Mouse (Mus musculus) limb, embryonic 15.5 days (tissue): ENCODE measurements around the gene Smco1. TPM values are rescaled to one million over a fixed set of nuclear protein-coding genes. Genes with fewer than 3 reads are reported as not detected.
"Not testable (repeated sequence)": the region's sequence is repeated elsewhere in the genome, so short reads cannot be mapped to it uniquely, and the experiment has no call there.

Experiments
- ATAC-seq: fragments of 200-750 bp; cut with Nextera tagmentation; 2 replicates; pipeline ENCODE4 v1.8.0; 2017; ENCODE audit warnings: low read depth, moderate TSS enrichment; ENCODE audit not compliant: insufficient number of reproducible peaks, low FRiP score, low TSS enrichment
- H3K27ac ChIP-seq: fragments of 300-500 bp; sonication (generic); 2 replicates; pipeline ENCODE4 v1.5.1; 2015; ENCODE audit warnings: moderate library complexity, mild to moderate bottlenecking, inconsistent platforms
- H3K27me3 ChIP-seq: fragments of 300-500 bp; sonication (generic); 2 replicates; pipeline ENCODE4 v1.6.1; 2015; ENCODE audit warnings: inconsistent platforms
- H3K36me3 ChIP-seq: fragments of 300-500 bp; sonication (generic); 2 replicates; pipeline ENCODE4 v1.6.1; 2015; ENCODE audit warnings: inconsistent platforms
- H3K4me1 ChIP-seq: fragments of 300-500 bp; sonication (generic); 2 replicates; pipeline ENCODE4 v1.6.1; 2015; ENCODE audit warnings: inconsistent platforms
- H3K4me2 ChIP-seq: fragments of 300-500 bp; sonication (generic); 2 replicates; pipeline ENCODE4 v1.6.1; 2015; ENCODE audit warnings: mild to moderate bottlenecking, inconsistent platforms
- H3K4me3 ChIP-seq: fragments of 300-500 bp; sonication (generic); 2 replicates; pipeline ENCODE4 v1.5.1; 2015; ENCODE audit warnings: mild to moderate bottlenecking, inconsistent platforms
- H3K9ac ChIP-seq: fragments of 300-500 bp; sonication (generic); 2 replicates; pipeline ENCODE4 v1.6.1; 2015; ENCODE audit warnings: inconsistent platforms
- H3K9me3 ChIP-seq: fragments of 300-500 bp; sonication (generic); 2 replicates; pipeline ENCODE4 v1.6.1; 2016; ENCODE audit warnings: inconsistent platforms
- WGBS: fragments of 180-500 bp; shearing (Covaris S2); methylation state at CpG from one replicate; pipeline ENCODE4 v1.1.7; 2015; 5-methylcytosine and 5-hydroxymethylcytosine counted together
- polyA plus RNA-seq: library from polyadenylated mRNA; unstranded; fragments of >200 nt; fragmentation: Nextera tagmentation; extraction: Ambion mirVana; gene quantifications from 2 replicates; pipeline ENCODE4 v1.2.1, GENCODE M21; 2015

Smco1 gene
- polyA plus RNA-seq, 1 experiment from 2014 or later: not detected

DNA sequence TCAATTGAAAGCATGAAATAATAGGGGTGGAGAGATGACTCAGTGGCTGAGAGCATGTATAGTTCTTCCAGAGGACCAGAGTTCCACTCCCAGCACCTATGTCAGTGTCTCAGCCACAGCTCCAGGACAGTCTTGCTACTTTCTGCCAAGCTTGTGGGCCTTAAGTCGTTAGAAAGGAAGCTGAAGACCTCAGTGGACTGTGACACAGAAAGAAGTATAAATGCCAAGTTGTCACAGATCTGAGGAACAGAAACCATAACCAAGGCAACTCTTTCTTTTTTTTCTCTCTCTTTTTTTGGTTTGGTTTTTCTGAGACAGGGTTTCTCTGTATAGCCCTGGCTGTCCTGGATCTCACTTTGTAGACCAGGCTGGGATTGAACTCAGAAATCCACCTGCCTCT is 4.6 kb downstream of the Smco1 start:
- peaks cover 8% of the 10 kb centered on the region for H3K4me1 ChIP-seq
- no peak overlapping the region for H3K27ac ChIP-seq

DNA sequence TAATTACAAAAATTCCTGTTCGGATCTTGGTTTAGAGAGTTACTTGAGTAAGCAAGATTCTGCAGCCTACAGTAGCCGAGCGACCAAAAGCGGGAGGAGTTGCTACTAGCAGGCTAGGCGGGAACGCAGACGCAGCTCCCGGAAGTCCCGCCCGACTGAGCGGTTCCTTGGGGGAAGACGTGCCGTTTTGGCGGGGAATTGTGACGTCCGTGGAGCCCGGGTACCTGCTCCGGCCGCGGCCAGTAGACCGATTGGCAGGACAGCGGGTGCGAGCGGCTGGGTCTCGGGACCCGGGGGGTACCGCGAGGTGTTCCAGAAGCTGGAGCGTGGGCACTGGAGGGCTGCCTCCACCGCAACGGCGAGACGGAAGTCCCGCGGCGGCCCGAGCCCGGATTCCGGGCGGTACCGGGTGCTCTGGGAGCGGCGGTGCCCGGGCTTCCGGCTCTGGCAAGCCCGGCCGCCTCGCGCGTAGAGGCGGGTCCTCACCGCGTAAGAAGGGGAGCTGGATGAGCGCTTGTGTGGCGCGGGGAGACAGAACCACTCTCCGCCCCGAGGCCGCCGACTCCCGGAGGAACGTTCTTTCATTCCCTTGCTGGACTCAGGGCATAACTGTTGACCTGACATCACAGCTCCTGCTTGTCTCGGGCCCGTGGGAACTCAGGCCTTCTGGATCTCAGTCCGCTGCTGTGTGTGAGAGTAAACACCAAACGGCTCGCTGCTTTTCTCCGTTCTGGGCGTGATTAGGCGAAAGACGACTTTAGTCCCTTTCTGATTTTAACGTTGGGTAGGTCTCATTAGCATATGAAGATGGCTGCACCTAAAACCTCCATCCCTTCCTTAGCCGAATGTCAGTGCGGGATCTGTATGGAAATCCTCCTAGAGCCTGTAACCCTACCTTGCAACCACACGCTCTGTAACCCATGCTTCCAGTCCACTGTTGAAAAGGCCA is 6.3 kb downstream of the Smco1 start, which contains the start of gene Rnf168:
Rnf168 (plus strand) TSS at position 152 of the 949 bp plus-strand sequence.
- H3K4me1 ChIP-seq: peaks cover 8% of the 10 kb centered on the region
- peak within 1 kb of the TSS; percentile 98 for H3K27ac ChIP-seq
- no peaks in the 10 kb centered on the region for H3K27me3 ChIP-seq
- peak within 1 kb of the TSS; percentile 58 for H3K4me2 ChIP-seq
- H3K9me3 ChIP-seq: no peaks in the 10 kb centered on the region
- H3K9ac ChIP-seq: peak within 1 kb of the TSS; percentile 82
- H3K36me3 ChIP-seq: peaks cover 10% of the 10 kb centered on the region
- peak; percentile 85 for ATAC-seq
- WGBS: under 1% methylated on average over 75 of the region's 75 CpGs
- H3K4me3 ChIP-seq: peak within 1 kb of the TSS; percentile 92

More for the DNA sequence above, 4.6 kb downstream of the Smco1 start:
- no peak overlapping the region for H3K4me2 ChIP-seq
- no peak overlapping the region for H3K9ac ChIP-seq
- 58% methylated on average over 1 of the region's 1 CpGs for WGBS
- no peaks in the 10 kb centered on the region for H3K9me3 ChIP-seq
- H3K4me3 ChIP-seq: no peak overlapping the region
- ATAC-seq: no peak
- no peaks in the 10 kb centered on the region for H3K27me3 ChIP-seq
- peaks cover 7% of the 10 kb centered on the region for H3K36me3 ChIP-seq

DNA sequence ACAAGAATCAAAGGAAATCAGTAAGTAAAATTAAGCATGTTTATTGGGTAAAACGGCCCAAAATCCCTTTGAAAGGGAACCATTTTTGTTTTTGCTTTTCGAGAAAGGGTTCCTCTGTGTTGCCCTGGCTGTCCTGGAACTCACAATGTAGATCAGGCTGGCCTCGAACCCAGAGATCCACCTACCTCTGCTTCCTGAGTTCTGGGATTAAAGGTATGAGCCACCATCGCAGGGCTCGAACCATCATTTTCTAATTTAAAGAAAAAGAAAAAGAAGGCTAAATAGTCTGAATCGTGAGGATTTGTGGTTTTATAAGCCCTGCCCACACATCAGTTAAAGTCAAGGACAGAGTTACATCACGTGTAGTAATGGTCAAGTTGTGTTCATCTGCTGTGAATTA is 7.1 kb downstream of the Smco1 start:
- peak overlapping the region; percentile 82 for H3K9ac ChIP-seq
- 42% methylated on average over 7 of the region's 7 CpGs for WGBS
- H3K4me2 ChIP-seq: peak overlapping the region; percentile 58
- H3K27ac ChIP-seq: peak overlapping the region; percentile 98; the same call in 1 of the 2 replicates
- peaks cover 16% of the 10 kb centered on the region for H3K36me3 ChIP-seq
- no peaks in the 10 kb centered on the region for H3K27me3 ChIP-seq
- no peaks in the 10 kb centered on the region for H3K9me3 ChIP-seq
- ATAC-seq: no peak
- H3K4me3 ChIP-seq: peak overlapping the region; percentile 92
- H3K4me1 ChIP-seq: peaks cover 8% of the 10 kb centered on the region

DNA sequence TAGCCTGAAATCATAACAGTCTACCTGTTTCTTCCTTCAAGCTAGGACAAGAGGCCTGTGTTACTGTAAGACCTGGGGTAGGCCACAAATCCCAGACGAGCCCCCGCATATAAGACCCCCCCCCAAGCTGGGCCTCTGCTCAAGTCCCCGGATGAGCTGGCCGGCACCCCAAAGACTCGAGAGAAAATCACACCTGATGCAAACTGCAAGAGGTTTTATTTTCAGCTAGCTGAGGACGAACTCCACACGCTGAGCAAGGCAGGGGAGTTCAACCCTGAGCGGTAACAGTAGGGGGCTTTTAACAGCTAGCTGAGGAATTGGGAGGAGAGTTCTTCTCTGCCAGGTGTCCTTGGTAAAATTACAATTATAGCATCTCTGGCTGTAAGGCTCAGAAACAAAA is 8.9 kb downstream of the Smco1 start:
- Histone ChIP-seq H3K36me3 (peaks cover 34% of the 10 kb centered on the region), H3K4me1 (peaks cover 8% of the 10 kb centered on the region), H3K9ac (no peak overlapping the region), H3K4me2 (0 out of 2 replicates have a peak overlapping the region, but pooled peaks have one; percentile 12), H3K4me3 (no peak overlapping the region), H3K27ac (no peak overlapping the region), H3K9me3 (no peaks in the 10 kb centered on the region), H3K27me3 (no peaks in the 10 kb centered on the region)
- 80% methylated on average over 8 of the region's 8 CpGs for WGBS
- ATAC-seq: no peak

DNA sequence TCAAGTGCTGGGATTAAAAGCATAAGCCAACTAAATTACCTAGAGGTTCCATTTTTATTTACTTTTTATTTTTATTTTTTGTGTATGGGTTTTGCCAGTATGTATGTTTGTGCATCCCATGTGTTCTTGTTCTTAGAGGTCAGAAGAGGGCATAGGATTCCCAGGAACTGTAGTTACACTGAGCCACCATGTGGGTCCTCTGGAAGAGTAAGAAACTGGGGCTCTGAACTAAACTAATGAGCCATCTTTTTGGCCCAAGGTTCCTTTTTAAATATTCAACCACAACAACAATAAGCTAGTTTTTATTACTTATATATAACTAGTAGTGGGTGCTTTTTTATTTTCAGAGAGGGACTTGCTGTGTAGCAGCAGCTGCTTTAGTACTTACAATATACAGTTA is 11.3 kb downstream of the Smco1 start:
- no peaks in the 10 kb centered on the region for H3K9me3 ChIP-seq
- peaks cover 5% of the 10 kb centered on the region; the same call in 1 of the 2 replicates for H3K4me1 ChIP-seq
- H3K4me3 ChIP-seq: no peak overlapping the region
- no peaks in the 10 kb centered on the region for H3K27me3 ChIP-seq
- no peak overlapping the region for H3K4me2 ChIP-seq
- peaks cover 55% of the 10 kb centered on the region for H3K36me3 ChIP-seq
- no peak overlapping the region for H3K27ac ChIP-seq
- no peak for ATAC-seq
- H3K9ac ChIP-seq: no peak overlapping the region

DNA sequence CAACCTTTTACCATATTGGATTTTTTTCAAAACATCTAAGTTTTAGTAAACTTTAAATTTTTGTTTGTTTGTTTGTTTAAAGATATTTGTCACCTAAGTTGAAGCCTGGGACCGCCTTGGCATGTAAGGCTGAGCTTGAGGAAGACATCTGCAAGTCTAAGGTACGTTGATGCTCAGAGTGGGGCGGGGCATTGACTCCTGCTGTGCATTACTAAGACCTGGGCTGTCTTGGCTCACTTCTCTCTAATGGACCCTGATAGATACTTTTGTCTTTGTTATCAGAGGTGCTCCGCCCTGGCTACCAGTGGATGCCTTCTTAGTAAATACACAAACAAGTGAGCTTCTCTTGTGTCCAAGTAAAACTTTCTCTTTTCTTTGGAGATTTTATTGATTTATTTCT is 20.6 kb downstream of the Smco1 start:
- Histone ChIP-seq H3K9ac (no peak overlapping the region), H3K4me1 (no peaks in the 10 kb centered on the region), H3K27ac (no peak overlapping the region), H3K27me3 (no peaks in the 10 kb centered on the region), H3K4me2 (no peak overlapping the region), H3K36me3 (peaks cover 52% of the 10 kb centered on the region), H3K4me3 (no peak overlapping the region), H3K9me3 (no peaks in the 10 kb centered on the region)
- 96% methylated on average over 4 of the region's 4 CpGs for whole genome bisulfite sequencing
- no peak for ATAC-seq

DNA sequence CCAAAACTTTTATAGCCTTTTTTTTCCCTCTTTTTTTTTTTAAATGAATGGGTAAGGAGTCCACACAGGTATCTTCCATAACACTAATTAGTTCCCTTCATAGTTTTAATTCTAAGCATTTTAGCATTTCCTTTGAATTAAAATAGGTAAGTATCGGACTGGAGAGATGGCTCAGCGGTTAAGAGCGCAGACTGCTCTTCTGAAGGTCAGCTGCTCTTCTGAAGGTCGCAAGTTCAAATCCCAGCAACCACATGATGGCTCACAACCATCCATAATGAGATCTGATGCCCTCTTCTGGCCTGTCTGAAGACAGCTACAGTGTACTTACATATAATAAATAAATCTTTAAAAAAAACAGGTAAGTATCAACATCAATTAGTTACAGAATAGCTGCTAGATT is 28.3 kb downstream of the Smco1 start:
- ATAC-seq: not testable (repeated sequence)
- H3K36me3 ChIP-seq: peaks cover 52% of the 10 kb centered on the region
- 97% methylated on average over 4 of the region's 4 CpGs for WGBS

DNA sequence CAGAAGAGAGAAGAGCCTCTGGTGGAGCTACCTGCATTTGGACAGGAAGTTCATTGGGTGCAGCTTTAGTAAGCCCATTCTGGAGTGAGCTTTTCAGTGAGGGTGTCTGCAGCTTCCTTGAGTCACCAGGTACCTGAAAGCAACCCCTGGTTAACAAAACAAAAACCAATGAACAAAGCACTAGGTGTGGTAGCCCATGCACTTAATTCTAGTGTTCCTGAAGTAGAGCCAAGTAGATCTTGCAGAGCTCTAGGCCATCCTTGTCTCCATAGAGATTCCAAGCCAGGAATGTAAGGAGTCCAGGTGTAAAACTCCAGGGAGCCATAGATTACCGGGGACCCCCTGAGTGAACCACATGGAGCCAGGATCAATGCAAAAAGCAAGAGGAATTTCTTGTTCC is 31.8 kb downstream of the Smco1 start:
- no peak overlapping the region for H3K4me2 ChIP-seq
- H3K27me3 ChIP-seq: no peaks in the 10 kb centered on the region
- H3K4me1 ChIP-seq: no peaks in the 10 kb centered on the region
- ATAC-seq: no peak
- no peak overlapping the region for H3K9ac ChIP-seq
- 50% methylated on average over 1 of the region's 1 CpGs for WGBS
- H3K27ac ChIP-seq: no peak overlapping the region
- peaks cover 29% of the 10 kb centered on the region for H3K36me3 ChIP-seq
- H3K4me3 ChIP-seq: no peak overlapping the region
- H3K9me3 ChIP-seq: no peaks in the 10 kb centered on the region

More for the DNA sequence above, 28.3 kb downstream of the Smco1 start:
- not testable (repeated sequence) for H3K9me3 ChIP-seq, H3K27me3 ChIP-seq, H3K4me1 ChIP-seq, H3K9ac ChIP-seq, H3K4me2 ChIP-seq, H3K4me3 ChIP-seq, H3K27ac ChIP-seq

DNA sequence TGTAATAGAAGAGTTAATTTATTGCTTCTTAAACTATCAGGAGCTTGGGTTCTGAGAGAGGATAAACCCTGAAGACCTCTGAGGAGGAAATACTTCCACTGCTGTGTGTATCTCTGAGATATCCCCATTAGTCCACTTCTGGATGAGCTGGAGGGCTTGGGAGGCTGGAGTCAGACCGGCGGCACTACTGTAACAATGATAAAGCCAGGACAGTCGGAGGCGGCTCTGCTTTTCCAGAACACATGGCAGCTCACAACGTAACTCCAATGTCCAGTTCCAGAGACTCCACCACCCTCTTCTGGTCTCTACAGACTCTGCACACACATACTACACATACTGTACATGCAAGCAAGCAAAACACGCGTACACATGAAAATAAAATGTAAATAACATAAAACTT is 32.6 kb downstream of the Smco1 start:
- H3K4me2 ChIP-seq: no peak overlapping the region
- ATAC-seq: no peak
- peaks cover 21% of the 10 kb centered on the region for H3K36me3 ChIP-seq
- no peaks in the 10 kb centered on the region for H3K27me3 ChIP-seq
- H3K9ac ChIP-seq: no peak overlapping the region
- no peaks in the 10 kb centered on the region for H3K4me1 ChIP-seq
- WGBS: 95% methylated on average over 7 of the region's 7 CpGs
- no peak overlapping the region for H3K4me3 ChIP-seq
- no peak overlapping the region for H3K27ac ChIP-seq
- H3K9me3 ChIP-seq: no peaks in the 10 kb centered on the region

DNA sequence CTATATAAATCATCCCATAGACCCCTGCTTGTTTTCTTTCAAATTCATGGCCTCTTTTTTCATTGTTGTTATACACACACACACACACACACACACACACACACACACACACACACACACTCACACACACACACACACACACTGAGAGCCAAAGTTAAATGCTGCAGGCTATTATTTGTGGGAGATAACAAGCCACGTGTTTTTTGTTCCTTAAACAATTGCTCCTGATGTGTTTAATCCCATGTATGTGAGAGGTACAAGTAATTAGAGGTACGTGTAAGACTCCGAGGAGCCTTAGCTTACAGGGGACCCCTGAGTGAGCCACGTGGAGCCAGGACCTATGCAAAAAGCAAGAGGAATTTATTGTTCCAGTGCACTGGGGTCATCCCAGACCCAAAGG is 40.7 kb downstream of the Smco1 start:
- Histone ChIP-seq H3K4me1 (0 out of 2 replicates have a peak, but pooled peaks cover 2% of the 10 kb centered on the region), H3K4me2 (no peak overlapping the region)

DNA sequence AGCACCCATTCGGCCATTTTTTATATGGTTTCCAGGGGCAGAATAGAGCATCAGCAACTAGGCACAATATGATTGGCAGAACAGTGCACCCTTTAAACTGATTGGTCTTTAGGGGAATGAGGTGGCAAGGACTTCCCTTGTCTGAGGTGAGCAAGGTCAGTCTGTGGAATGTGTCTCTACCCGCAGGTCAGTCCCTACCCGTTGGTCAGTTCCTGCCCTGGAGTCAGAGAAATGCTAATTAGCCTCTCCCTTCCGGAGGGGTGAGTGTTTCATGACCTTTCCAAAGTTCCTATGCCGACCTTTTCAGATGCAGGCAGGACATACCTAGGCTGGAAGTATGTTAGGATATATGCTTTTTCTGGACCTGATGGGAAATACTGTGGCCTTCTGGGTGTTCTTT is 41.1 kb downstream of the Smco1 start:
- H3K4me3 ChIP-seq: no peak overlapping the region
- H3K4me1 ChIP-seq: 0 out of 2 replicates have a peak, but pooled peaks cover 2% of the 10 kb centered on the region
- no peaks in the 10 kb centered on the region for H3K9me3 ChIP-seq
- H3K9ac ChIP-seq: no peak overlapping the region
- H3K27me3 ChIP-seq: no peaks in the 10 kb centered on the region
- WGBS: 28% methylated on average over 5 of the region's 5 CpGs
- H3K36me3 ChIP-seq: no peaks in the 10 kb centered on the region
- no peak for ATAC-seq
- H3K4me2 ChIP-seq: no peak overlapping the region
- H3K27ac ChIP-seq: no peak overlapping the region

More for the DNA sequence above, 40.7 kb downstream of the Smco1 start:
- Histone ChIP-seq H3K9me3 (no peaks in the 10 kb centered on the region), H3K27me3 (no peaks in the 10 kb centered on the region), H3K36me3 (no peaks in the 10 kb centered on the region), H3K27ac (no peak overlapping the region), H3K4me3 (no peak overlapping the region), H3K9ac (no peak overlapping the region)
- 57% methylated on average over 4 of the region's 4 CpGs for WGBS
- no peak for ATAC-seq

DNA sequence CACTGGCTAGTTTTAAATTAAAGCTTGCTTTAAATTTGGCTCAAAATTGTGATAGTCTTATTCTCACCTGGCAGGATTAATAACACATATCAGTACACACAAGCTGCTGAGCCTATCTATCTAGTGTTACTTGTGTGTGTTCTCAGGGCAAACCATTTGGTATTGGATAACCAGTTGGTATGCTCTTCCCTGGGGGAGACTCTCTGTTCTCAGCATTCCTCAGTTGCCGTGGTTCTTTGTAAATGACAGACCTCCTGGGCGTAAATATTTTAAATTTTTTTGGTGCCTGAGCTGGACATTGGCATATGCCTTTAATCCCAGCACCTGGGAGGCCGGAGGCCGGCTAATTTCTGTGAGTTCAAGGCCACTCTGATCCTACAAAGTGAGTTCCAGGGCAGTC is 41.6 kb downstream of the Smco1 start:
- Histone ChIP-seq H3K9ac (no peak overlapping the region), H3K4me2 (no peak overlapping the region), H3K9me3 (no peaks in the 10 kb centered on the region), H3K27ac (no peak overlapping the region), H3K4me1 (0 out of 2 replicates have a peak, but pooled peaks cover 2% of the 10 kb centered on the region), H3K4me3 (no peak overlapping the region), H3K36me3 (no peaks in the 10 kb centered on the region), H3K27me3 (no peaks in the 10 kb centered on the region)
- ATAC-seq: no peak
- 39% methylated on average over 4 of the region's 4 CpGs for WGBS
